Mouse (Mus musculus): Measurements from ENCODE around the gene Atp2c2.
A peak's percentile ranks its signal among the peaks of the same experiment; 100 is the strongest.

Gene Atp2c2

GRCm38 (mm10) chr8:119707146-119707545 is 7.3 kb downstream of the Atp2c2 start:
- no peak for DNase-seq

- no peak for DNase-seq
These were observed 8.7 kb downstream of the Atp2c2 start for GRCm38 (mm10) chr8:119708471-119708870.

GRCm38 (mm10) chr8:119708878-119709702 is 9.3 kb downstream of the Atp2c2 start:
- DNase-seq, result no peak

DNA sequence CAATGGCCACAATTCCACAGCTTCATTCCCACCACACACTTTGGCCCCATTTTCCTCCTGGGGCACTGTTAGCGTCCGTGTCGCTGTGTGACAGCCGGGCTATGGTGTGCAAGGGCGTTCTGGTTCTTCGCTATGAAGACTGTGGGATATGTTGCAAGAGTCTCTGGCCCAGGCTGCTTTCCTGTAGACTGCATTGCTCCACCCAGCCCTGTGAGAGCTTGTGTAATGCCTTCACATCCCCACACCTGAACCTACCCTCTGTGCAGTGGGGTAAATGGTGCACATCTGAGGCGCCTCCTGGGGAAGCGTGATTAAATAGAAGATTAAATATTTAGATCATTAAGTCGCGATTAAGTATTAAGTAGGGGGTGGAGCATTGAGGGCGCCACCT is 9.9 kb downstream of the Atp2c2 start:
- DNase-seq, result no peak

DNA sequence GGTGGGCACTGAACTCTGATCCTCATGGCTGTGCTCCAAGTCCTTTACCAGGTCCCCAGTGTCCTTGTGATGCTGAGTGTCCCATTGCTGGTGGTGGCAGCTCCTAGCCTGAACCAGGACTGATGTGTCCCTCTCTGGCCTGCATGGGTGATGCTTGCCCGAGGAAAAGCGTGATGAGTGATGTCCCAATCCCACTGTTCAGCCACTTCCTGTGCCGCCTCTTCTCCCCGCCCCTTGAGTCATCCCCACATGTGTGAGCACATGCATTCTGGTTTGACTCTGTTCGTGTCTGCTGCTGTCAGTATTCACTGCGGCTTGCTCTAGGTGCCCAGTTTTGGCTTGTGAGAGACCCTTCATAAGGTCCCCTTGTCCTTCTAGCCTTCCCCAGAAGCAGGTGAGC is 12.4 kb downstream of the Atp2c2 start:
- no peak for DNase-seq

- DNase-seq, result no peak
These were observed 13.6 kb downstream of the Atp2c2 start for GRCm38 (mm10) chr8:119713421-119713820.

- no peak for DNase-seq
These were observed 15.4 kb downstream of the Atp2c2 start for GRCm38 (mm10) chr8:119715221-119715620.

DNA sequence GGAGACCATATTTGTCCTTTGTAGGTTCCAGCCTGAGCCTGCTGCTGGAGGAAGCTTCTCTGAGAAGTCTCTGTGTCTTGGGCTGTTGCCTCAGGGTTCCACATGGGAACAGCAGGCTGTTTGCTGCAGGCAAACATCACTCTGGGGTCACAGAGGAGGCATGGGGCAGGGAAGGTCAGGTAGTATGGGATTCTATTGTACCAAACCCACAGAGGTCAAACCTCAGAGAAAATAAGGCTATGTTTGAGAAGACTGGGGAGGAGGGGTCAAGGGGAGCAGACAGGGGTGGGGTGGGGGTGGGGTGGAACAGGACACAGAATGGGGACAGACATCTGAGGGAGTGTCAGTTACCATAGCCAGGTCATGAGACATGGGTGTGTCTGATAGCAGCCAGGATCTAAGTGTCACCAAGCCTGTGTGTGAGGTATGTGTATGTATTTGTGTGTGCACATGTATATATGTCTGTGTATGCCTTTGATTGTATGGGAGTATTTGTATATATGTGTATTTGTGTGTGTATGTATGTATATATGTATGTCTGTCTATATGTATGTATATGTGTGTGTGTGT is 17.0 kb downstream of the Atp2c2 start:
- no peak for DNase-seq

DNA sequence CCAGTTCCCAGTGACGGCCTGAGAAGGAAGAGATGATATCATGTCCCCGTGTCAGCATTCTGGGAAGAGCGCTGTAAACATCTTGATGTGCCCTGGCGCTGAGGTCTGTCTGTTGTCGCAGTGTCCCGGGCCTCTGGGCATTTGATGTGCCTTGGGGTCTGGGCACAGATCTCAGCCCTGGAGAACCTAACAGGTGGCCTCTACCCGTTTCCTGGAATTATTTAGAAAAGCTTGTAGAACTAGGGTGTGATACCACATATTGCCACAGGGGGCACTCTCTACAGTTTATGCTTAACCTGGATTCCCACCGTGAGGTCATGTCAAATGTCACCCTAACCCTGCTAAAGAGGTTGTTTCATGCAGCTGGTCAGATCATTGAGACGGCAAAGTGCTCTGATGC is 18.0 kb downstream of the Atp2c2 start:
- DNase-seq, result no peak

DNA sequence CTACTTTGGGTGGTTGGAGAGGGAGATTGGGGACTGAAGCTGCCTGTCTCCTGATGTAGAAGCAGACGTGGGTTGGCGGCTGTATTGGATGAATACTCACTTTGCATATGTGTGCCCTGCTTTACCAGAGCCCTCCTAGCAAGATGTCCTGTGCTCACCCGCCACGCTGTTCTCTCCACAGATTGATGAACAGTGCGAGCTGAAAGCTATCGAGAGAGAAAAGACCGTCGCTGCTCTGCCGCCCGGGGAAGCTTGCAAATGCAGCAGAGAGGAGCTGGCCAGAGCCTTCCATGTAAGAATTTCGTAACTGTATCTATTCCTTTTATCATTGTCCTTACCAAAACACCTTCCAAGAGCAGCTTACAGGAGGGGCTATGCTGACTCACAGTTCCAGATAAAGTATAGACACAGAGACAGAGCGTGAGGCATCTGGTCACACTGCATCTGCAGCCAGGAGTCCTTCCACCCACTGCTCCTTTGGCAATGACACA is 19.2 kb downstream of the Atp2c2 start:
- DNase-seq, result peak; percentile 65

- no peak for DNase-seq
These were observed 22.5 kb downstream of the Atp2c2 start for GRCm38 (mm10) chr8:119722348-119722747.

GRCm38 (mm10) chr8:119723676-119724075 is 23.9 kb downstream of the Atp2c2 start:
- DNase-seq, result no peak

GRCm38 (mm10) chr8:119724596-119724995 is 24.8 kb downstream of the Atp2c2 start:
- DNase-seq, result no peak

GRCm38 (mm10) chr8:119727093-119727492 is 27.3 kb downstream of the Atp2c2 start:
- no peak for DNase-seq

DNA sequence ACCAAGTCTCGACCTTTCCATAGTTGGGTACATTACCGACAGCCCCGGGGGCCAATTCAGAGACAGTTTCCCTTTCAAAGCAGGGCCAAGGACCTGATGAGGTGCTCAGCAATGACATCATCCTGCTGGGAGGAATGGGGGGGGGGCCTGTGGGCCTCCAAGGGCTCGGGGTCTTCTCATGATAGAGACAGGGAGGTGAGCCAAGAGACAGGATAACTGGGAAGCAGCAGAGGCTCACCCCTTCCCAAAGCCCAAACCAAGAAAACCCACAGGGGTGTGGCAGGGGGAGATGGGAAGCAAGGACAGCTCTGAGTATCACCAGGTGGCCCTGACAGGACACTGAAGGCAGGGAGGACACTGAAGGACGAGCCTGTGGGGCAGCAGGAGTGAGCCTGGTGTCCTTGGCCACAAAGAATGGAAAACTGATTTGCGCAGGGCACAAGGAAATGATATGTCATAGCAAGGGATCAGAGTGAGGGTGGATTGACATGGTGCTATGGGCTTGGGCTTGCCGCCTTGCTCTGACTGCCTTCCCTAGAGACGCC is 28.6 kb downstream of the Atp2c2 start:
- DNase-seq, result no peak

DNA sequence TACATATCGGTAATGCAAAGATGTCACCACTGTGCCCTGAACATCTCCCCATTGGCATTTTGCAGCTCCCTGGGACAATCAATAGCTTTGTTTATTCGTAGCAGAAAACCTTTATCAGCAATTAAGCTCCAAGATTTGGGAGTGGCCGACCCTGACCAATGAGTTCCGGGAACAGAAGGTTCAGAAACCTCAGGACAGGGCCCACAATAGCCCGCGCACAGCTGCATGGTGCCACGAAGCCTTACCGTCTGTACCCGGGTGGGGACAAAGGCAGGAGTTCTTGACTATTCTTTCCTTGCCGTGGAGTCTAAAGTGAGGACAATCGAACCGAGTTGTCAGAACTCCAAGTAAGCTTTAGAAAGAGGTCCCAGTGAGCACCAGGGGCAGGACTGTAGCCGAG is 32.3 kb downstream of the Atp2c2 start:
- no peak for DNase-seq

- no peak for DNase-seq
These were observed 36.6 kb downstream of the Atp2c2 start for GRCm38 (mm10) chr8:119736348-119736917.

DNA sequence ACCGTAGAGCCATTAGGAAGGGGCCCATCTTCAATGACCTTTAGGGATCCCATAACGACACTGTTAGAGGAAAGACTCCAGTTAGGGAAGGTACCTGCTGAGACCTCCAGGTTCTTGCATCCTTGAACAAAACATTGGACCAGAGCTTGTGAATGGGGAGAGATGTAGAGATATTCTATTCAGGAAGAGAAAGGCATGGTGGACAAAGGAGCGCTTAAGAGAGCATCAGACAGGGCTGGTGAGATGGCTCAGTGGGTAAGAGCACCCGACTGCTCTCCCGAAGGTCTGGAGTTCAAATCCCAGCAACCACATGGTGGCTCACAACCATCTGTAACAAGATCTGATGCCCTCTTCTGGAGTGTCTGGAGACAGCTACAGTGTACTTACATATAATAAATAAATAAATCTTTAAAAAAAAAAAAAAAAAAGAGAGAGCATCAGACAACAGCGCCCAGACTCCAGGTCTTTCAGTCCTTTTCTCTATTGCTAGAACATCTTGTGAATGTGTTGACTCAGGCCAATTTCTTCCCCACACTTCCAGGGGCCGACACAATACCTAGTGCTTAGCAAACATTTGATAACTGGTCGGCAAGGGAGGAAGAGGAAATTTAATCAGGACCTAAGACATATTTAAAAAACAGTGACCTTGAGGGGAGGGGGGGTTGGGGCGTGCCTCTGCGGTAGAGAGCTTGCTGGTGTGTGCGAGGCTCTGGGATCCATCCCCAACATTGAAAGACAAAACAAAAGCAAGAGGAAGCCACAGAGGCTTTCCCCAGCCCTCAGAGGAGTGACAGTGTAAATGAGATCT is 37.5 kb downstream of the Atp2c2 start:
- no peak for DNase-seq

DNA sequence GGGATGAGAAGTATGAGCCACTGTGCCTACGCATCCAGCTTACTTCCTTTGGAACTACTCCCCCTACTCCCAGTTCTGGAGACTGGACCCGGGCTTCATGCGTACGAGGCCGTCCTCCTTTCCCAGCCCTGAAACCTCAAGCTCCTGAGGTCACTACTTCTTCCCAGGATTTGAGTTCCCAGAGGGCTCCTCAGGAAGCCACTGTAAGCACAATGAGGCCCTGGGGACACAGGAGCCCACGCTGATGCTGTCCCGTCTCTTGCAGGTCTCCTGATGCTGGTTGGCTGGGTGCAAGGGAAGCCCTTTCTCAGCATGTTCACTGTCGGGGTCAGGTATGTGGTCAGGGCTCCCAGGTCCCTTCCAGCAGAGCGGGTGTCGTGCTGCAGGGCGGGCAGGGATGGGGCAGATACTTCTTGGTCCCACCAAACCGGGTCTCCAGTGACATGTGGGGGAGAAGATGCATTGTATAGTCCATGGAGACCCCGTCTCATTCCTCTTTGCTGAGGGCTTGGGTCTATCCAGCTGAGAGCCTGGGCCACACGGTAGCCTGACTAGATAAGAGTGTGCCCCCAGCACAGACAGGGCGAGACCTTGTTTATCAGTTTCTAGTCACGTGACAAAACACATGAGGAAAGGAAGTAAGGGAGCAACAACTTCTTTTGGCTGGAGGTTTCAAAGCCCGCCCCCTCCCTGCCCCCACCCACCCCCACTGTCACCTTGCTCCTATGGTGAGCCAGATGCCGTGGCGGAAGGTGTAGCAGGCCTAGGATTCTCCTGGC is 38.5 kb downstream of the Atp2c2 start:
- no peak for DNase-seq

DNA sequence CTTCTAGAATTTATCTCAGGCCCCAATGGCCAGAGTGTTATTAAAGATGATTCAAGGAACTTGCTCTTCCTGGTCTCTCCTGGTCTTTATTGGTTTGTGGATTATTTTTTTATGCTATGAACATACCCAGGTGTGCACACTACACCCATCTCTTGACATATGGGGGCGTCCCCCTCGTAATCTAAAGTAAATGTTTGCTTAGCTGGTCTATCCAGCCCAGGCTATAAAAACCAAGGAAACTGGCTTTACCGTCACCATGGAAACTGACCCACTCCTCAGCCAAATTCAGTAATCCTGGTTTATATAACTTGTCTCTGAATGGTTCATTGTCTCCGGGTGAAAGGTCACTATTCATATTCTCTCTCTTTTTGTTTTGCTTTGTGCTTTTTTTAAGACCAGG is 40.8 kb downstream of the Atp2c2 start:
- no peak for DNase-seq

- DNase-seq, result no peak
These were observed 42.6 kb downstream of the Atp2c2 start for GRCm38 (mm10) chr8:119742409-119742808.

Measured in right cerebral cortex, adult 18-20 months (tissue).